Comparison of ENCODE assay signal across 15 mouse cellular contexts in the genomic region with DNA sequence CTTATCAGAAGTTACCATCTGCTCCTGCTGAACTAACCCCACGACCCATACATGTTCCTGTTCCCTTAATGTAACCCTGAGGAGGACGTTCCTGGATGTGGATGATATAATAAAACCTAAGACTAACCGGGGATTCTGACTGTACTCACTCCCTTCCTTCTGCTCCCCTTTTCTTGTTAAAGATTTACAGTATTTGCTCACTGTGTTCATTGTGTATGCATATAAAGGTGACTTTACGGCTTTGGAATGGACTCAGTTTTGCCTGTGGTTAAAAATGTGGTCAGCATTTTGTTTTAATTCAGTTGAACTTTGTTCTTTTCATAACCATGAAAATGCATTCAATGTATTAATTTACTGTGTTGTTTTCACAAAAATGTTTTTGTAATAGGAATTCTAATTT.
"Had no signal": no experiment of that assay in that cellular context is flagged by ENCODE, and none has a peak within 500 bp of the region (broad histone marks: within the 10 kb centered on the region; RNA-seq: fewer than 3 reads in every experiment).

No protein-coding gene starts in this region.

- DNase-seq: lung, adult 18-20 months; lung, embryonic 14.5 days; lung, postnatal 14 days; lung, postnatal 36 days; right cerebral cortex, postnatal 14 days; thymus, adult 2 months; thymus, postnatal 25 days; thymus, postnatal 4 days had no signal

- H3K9me3 ChIP-seq: midbrain, embryonic 12.5 days; midbrain, embryonic 15.5 days; neural tube, embryonic 12.5 days; stomach, embryonic 15.5 days had no signal

- H3K27me3 ChIP-seq: megakaryocyte, embryonic 14.5 days; midbrain, embryonic 12.5 days; midbrain, embryonic 15.5 days; neural tube, embryonic 12.5 days; stomach, embryonic 15.5 days had no signal

- H3K9ac ChIP-seq: lung, embryonic 14.5 days; midbrain, embryonic 12.5 days; midbrain, embryonic 15.5 days; neural tube, embryonic 12.5 days; stomach, embryonic 15.5 days had no signal

- H3K4me1 ChIP-seq: megakaryocyte, embryonic 14.5 days; midbrain, embryonic 12.5 days; midbrain, embryonic 15.5 days; neural tube, embryonic 12.5 days; stomach, embryonic 15.5 days had no signal

- H3K4me3 ChIP-seq: megakaryocyte, embryonic 14.5 days; midbrain, embryonic 12.5 days; midbrain, embryonic 15.5 days; neural tube, embryonic 12.5 days; stomach, embryonic 15.5 days had no signal

- H3K27ac ChIP-seq: macrophage; midbrain, embryonic 12.5 days; midbrain, embryonic 15.5 days; neural tube, embryonic 12.5 days; stomach, embryonic 15.5 days; stomach, postnatal 0 days had no signal

- H3K4me2 ChIP-seq: lung, embryonic 14.5 days; midbrain, embryonic 12.5 days; midbrain, embryonic 15.5 days; neural tube, embryonic 12.5 days; stomach, embryonic 15.5 days had no signal

- ATAC-seq: midbrain, embryonic 15.5 days had no signal
